Mouse (Mus musculus) erythroblast, embryonic 14.5 days (primary cell): ENCODE measurements around the gene 2010003K11Rik.

ENCODE experiments used
- GATA1 ChIP-seq: IDR thresholded peaks from 2 replicates; pipeline ENCODE4 v1.6.1; 2012; ENCODE audit warnings: low read length, inconsistent platforms, mixed read lengths
- TAL1 ChIP-seq: IDR thresholded peaks from 3 replicates; pipeline ENCODE4 v1.6.1; 2012; ENCODE audit warnings: low read length, inconsistent platforms, mixed read lengths

DNA sequence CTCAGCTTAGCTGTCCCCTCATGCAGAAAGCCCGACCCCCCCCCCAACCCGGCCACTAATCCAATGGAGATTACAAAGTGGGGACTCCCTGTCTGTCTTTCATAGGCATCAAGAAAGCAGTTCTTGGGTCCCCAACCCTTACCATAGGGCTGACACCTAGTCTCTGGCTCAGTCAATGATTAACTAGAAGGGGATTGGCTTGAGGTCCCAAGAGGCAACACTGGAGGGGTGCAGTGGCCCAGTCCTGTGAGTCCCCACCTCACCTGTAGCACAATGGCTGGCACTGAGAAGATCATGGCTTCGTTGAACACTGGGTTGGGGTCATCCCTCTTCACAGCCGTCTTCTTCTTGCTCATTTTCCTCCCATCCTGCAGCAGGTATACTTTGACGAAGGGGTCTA, 47.7 kb downstream of the 2010003K11Rik start:
- TF ChIP-seq TAL1: no peak
- no peak for TF ChIP-seq GATA1
